Mouse (Mus musculus): ENCODE measurements around the gene Igf1r.

Igf1r gene

GRCm38 (mm10) chr7:68009635-68010034 is 57.0 kb downstream of the Igf1r start:
- no peak for DNase-seq (ENCODE audit: low spot score)

- DNase-seq (ENCODE audit: low spot score), result no peak
Observed at GRCm38 (mm10) chr7:68010168-68010567, 57.5 kb downstream of the Igf1r start.

- DNase-seq (ENCODE audit: low spot score), result no peak
Observed at GRCm38 (mm10) chr7:68010802-68011201, 58.2 kb downstream of the Igf1r start.

GRCm38 (mm10) chr7:68011385-68012122 is 58.9 kb downstream of the Igf1r start:
- DNase-seq (ENCODE audit: low spot score), result no peak

GRCm38 (mm10) chr7:68012123-68012474 is 59.5 kb downstream of the Igf1r start:
- no peak for DNase-seq (ENCODE audit: low spot score)

DNA sequence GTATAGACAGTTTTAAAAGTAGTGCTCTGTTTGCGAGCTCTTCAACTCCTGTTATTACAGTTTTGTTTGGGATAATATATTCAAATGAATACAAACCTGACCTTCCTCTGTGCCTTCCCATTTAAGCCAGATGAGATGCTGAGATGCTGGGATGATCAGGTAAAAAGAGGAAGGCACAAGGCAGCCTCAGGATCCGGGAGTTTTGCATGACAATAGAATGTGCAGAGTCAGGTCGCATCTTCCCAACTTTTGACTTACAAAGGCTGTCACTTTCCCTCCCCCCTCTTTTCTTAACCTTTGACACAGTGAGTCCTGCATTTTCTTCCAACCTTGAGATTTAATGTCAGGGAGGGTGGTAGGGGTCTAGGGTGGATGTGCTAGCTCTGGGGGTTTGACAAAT is 61.9 kb downstream of the Igf1r start:
- DNase-seq (ENCODE audit: low spot score), result no peak

GRCm38 (mm10) chr7:68015404-68015803 is 62.8 kb downstream of the Igf1r start:
- no peak for DNase-seq (ENCODE audit: low spot score)

DNA sequence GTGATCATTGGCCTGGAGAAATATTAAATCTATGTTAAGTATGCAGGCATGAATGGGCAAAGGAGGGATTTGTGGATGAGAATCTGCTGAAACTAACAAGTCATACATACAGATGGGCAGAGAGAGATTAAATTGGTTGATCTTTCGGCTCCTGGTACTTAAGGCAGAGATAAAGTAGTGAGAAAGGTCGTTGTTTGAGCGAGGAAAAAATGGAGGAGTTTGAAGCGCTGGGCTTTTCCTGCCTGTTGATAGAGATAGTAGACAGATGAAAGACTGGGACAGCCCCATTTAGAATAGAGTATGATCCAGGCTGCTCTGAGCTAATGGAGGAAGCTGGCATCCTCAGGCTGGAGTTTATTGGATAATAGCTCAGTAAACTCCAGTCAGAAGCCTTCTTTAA is 65.4 kb downstream of the Igf1r start:
- DNase-seq (ENCODE audit: low spot score), result no peak

- no peak for DNase-seq (ENCODE audit: low spot score)
Observed at GRCm38 (mm10) chr7:68020556-68020955, 67.9 kb downstream of the Igf1r start.

DNA sequence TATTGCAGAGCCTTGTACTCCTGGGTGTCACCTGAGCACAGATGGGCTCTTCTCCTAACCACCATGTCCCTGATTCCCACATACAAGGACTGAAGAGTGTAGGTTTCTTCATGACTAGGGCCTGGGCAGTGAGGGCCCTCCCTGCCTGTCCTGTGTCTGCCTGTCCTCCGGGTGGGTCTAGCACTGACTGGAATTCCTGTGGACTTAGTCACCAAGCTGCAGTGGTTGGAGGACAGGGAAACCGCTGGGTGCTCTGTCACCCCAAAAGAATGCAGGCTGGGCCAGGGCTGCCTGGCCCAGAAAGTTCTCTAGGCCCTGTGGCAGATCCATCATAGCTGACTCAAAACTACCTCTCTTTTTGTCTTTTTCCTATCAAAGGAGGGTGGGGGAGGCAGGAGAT is 69.1 kb downstream of the Igf1r start:
- peak; percentile 36 for DNase-seq (ENCODE audit: low spot score)

GRCm38 (mm10) chr7:68022188-68022587 is 69.6 kb downstream of the Igf1r start:
- DNase-seq (ENCODE audit: low spot score), result no peak

DNA sequence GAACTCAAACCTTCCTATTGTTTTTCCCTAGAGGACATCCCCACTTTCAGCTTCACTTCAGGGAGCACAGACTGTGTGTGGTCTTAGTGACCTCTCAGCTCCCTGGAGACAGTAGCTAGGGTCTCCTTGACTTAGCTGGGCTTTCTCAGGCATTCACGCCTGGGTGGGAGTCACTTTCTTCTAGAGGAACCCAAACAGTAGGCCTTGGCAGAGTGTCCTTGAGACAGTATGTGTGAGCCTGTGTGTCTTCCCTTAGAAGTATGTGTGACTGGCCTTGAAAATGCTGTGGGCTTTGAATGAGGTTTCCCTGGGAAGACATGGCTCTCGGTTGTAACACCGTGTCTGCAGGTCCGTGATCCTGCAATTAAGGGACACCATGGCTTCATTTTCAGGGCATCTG is 71.3 kb downstream of the Igf1r start:
- DNase-seq (ENCODE audit: low spot score), result peak; percentile 37

DNA sequence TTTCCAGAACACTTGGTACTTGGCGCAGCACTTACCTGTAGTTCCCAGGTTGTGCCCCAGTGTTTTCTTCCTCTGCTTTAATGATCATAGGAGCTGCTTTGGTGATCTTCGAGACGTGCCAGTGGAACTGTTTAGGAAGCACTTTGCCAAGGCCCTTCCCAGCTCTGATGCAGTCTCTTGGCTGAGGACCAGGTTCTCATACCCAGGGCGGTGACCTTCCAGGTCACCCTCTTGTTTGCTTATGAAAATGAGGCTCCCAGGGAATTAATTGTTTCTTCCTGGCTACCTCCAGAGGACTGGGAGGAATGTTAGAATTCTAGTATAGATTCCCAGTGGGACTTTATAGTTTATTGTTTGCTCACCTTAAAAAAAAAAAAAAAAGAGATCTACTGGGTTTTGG is 72.0 kb downstream of the Igf1r start:
- no peak for DNase-seq (ENCODE audit: low spot score)

GRCm38 (mm10) chr7:68025396-68025795 is 72.8 kb downstream of the Igf1r start:
- DNase-seq (ENCODE audit: low spot score), result no peak

- no peak for DNase-seq (ENCODE audit: low spot score)
Observed at GRCm38 (mm10) chr7:68026076-68026475, 73.4 kb downstream of the Igf1r start.

DNA sequence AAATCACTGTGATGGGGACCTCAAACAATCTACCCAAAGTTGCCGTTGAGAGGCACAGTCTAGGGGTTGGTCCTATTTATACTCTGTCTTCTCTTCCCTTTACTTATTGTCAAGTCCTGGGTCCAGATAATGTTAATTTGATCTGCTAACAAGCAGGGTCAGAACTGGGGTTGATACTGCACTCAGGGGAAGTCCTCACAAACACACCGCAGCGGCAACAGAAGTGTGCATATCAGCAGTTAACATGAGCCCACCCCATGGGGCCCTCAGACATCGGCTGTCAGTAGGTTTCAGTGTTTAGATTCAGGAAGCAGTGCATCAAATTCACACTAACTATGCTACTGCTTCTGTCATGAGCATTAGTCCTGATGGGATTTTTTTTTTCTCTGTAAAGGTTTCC is 75.5 kb downstream of the Igf1r start:
- no peak for DNase-seq (ENCODE audit: low spot score)

- DNase-seq (ENCODE audit: low spot score), result no peak
Observed at GRCm38 (mm10) chr7:68030846-68031245, 78.2 kb downstream of the Igf1r start.

DNA sequence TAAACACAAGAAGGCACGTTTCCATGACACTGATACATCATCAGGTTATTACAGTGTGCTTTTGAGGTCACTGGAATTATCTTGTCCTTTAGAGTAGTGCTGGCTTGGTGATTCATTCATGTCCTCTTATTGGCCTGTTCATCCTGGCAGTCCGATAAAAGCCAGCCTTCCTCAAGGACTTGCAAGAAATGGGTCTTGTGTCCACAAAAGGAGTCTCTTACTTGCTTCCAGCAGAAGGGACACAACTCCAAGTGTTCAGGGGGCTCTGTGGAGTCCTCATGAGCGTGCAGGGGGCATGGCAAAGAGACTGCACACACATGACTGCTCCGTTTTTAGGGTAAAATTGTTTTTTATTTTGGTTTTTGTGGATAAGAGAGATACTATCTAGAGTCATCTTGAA is 83.9 kb downstream of the Igf1r start:
- no peak for DNase-seq (ENCODE audit: low spot score)

- no peak for DNase-seq (ENCODE audit: low spot score)
Observed at GRCm38 (mm10) chr7:68038846-68039245, 86.2 kb downstream of the Igf1r start.

- DNase-seq (ENCODE audit: low spot score), result no peak
Observed at GRCm38 (mm10) chr7:68039550-68039949, 86.9 kb downstream of the Igf1r start.

DNA sequence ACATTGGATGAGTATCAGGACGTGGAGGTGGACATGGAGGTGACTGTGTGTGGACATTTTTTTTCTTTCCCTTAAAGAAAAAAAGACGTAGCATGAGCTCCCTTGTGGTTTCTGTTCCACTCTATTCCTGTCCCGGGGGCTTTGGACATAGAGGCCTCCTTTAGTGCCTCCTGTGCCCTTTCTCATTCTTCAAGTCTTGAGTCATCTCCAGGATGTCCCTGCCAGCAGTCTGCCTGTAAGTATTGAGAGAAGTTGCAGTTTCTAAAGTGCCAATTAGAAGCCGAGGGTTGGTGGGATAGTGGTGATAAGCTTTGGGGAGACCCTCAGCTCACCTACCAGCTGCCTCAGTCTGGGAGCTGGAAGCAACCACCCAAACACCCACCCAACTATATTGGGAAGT is 92.0 kb downstream of the Igf1r start:
- no peak for DNase-seq (ENCODE audit: low spot score)

GRCm38 (mm10) chr7:68047152-68047551 is 94.5 kb downstream of the Igf1r start:
- DNase-seq (ENCODE audit: low spot score), result no peak

DNA sequence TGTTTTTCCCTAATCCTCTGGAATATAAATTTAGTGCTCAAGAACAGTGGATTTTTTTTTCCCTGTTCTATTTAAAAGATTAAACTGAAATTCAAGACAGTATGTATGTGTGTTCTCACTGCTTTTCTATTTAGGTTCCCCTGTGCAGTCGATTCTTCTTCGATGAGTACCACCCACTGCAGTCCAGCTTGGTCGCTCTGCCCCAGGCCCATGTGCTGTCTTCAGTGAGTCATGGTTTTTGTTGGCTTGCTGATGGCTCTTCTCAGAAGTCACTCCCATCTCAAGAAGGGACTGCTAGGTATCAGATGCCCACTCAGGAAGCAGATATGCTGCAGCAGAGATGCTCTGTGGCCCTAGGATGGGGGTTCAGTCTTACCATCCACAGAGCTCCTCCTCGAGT is 95.9 kb downstream of the Igf1r start:
- no peak for DNase-seq (ENCODE audit: low spot score)

DNA sequence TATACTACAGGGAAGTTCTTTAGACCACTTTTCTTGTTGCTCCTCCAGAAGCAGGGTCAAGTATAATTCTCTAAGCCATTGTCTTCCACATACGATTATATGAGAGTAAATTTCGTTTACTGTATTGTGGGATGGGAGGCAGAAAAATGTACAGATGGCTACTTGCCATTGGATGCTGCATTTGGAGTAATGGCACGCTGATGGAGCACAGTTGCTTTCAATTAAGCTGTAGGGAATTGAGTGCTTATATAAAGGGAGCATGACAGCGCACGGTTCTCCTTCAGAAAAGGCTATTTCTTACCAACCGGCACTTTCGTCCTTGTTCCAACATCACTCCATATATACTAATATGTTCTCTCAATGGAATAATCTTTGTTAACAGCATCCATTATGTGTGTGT is 96.4 kb downstream of the Igf1r start:
- no peak for DNase-seq (ENCODE audit: low spot score)

Data from ovary, postnatal 36 days (tissue).